In genomic region chr2:174760479-174761121, GRCm38 (mm10) we compare ENCODE assay signal across 8 mouse cellular contexts. TPM values are rescaled to one million over a fixed set of nuclear protein-coding genes. Genes with fewer than 3 reads are reported as not detected.
DNase-seq lines count a peak whose midpoint lies in the region; ATAC-seq and TF ChIP-seq lines count a peak whose summit lies in the region.

Gene Edn3, plus strand, starts transcription at chr2:174760619.

- no peak within 1 kb of the TSS for H3K27ac ChIP-seq in forebrain, embryonic 13.5 days
- no peak within 1 kb of the TSS for H3K27ac ChIP-seq in kidney, postnatal 0 days

- peaks cover 23% of the 10 kb centered on the region for H3K27me3 ChIP-seq in forebrain, embryonic 13.5 days
- no peaks in the 10 kb centered on the region for H3K27me3 ChIP-seq in kidney, postnatal 0 days (ENCODE audit: insufficient read depth, low read length)

- no peaks in the 10 kb centered on the region for H3K36me3 ChIP-seq in forebrain, embryonic 13.5 days (ENCODE audit: poor library complexity, severe bottlenecking)
- H3K36me3 ChIP-seq in kidney, postnatal 0 days (ENCODE audit: insufficient read depth, low read length), result no peaks in the 10 kb centered on the region

- peak within 1 kb of the TSS; percentile 63 for H3K9ac ChIP-seq in forebrain, embryonic 13.5 days
- peak within 1 kb of the TSS; percentile 59 for H3K9ac ChIP-seq in kidney, postnatal 0 days (ENCODE audit: low read depth, low read length)

- WGBS in forebrain, embryonic 13.5 days, result 1% methylated on average over 48 of the region's 48 CpGs
- WGBS in kidney, postnatal 0 days, result 1% methylated on average over 48 of the region's 48 CpGs

- H3K4me2 ChIP-seq in forebrain, embryonic 13.5 days, result peak within 1 kb of the TSS; percentile 80
- peak within 1 kb of the TSS; percentile 77 for H3K4me2 ChIP-seq in kidney, postnatal 0 days (ENCODE audit: low read length)

- peak; percentile 7 for DNase-seq in thymus, postnatal 4 days
- DNase-seq in thymus, adult 18-20 months, result no peak
- DNase-seq in kidney, postnatal 0 days (ENCODE audit: low spot score), result peak; percentile 40
- DNase-seq in testis, postnatal 10 days (ENCODE audit: low spot score), result peak; percentile 44
- no peak for DNase-seq in cerebellum, adult 18-20 months
- no peak for DNase-seq in urinary bladder, adult 2 months (ENCODE audit: low spot score)

- no peaks in the 10 kb centered on the region for H3K9me3 ChIP-seq in forebrain, embryonic 13.5 days (replicated peaks)
- H3K9me3 ChIP-seq in kidney, postnatal 0 days (replicated peaks; ENCODE audit: low read length), result no peaks in the 10 kb centered on the region

- peaks cover 13% of the 10 kb centered on the region for H3K4me1 ChIP-seq in forebrain, embryonic 13.5 days
- H3K4me1 ChIP-seq in kidney, postnatal 0 days (replicated peaks; ENCODE audit: insufficient read depth, low read length), result no peaks in the 10 kb centered on the region

- no peak for TF ChIP-seq CTCF in kidney, postnatal 0 days (IDR thresholded peaks at IDR 0.05; ENCODE audit: low read depth)

- peak; percentile 30; the same call in 1 of the 2 replicates for ATAC-seq in forebrain, embryonic 13.5 days
- peak; percentile 65; the same call in 1 of the 2 replicates for ATAC-seq in kidney, postnatal 0 days (replicated peaks; ENCODE audit: low FRiP score, low read depth)
- ATAC-seq in megakaryocyte, adult 5-6 weeks (ENCODE audit: poor library complexity, severe bottlenecking), result peak; percentile 78

- H3K4me3 ChIP-seq in forebrain, embryonic 13.5 days, result peak within 1 kb of the TSS; percentile 40
- H3K4me3 ChIP-seq in kidney, postnatal 0 days (replicated peaks; ENCODE audit: low read depth, low read length), result peak within 1 kb of the TSS; percentile 44

RNA-seq across cellular contexts. Expression of gene Edn3, which starts in this region (rescaled TPM):
- polyA plus RNA-seq in forebrain, embryonic 13.5 days (2015; fragmentation: Nextera tagmentation; extraction: Ambion mirVana), result 2.9 and 3.8 TPM in 2 replicates
- 10.0 and 10.7 TPM in 2 replicates for polyA plus RNA-seq in kidney, postnatal 0 days (2015; fragmentation: Nextera tagmentation; extraction: Ambion mirVana)
- not detected in 2 replicates for total RNA-seq in megakaryocyte, adult 5-6 weeks (2015)
- total RNA-seq in megakaryocyte, adult 5-6 weeks (2017), result not detected in 2 replicates
- 3.5 and 5.4 TPM in 2 replicates for polyA plus RNA-seq in urinary bladder, adult 2 months (2012; rRNA removed)

Comparison
In these comparisons a context has a peak if more than half of its experiments do, and no peak if none do; other contexts are left out.
1. DNase-seq: peak in thymus, postnatal 4 days (single experiment), kidney, postnatal 0 days (single experiment) and testis, postnatal 10 days (single experiment); none in thymus, adult 18-20 months (0 of 2), cerebellum, adult 18-20 months (0 of 2) and urinary bladder, adult 2 months (single experiment).
2. Peak in ATAC-seq in megakaryocyte, adult 5-6 weeks; RNA of the gene not detected or under 1 TPM.
3. Peak in every context shown above with its lines, with median percentiles within 50 percentile points of each other: ATAC-seq.